Mouse (Mus musculus): ENCODE data around the gene Zmynd8. TPM values are rescaled to one million over a fixed set of nuclear protein-coding genes. Genes with fewer than 3 reads are reported as not detected.

Zmynd8 gene
- polyA plus RNA-seq, 1 experiment from 2014 or later: 21.9 TPM

DNA sequence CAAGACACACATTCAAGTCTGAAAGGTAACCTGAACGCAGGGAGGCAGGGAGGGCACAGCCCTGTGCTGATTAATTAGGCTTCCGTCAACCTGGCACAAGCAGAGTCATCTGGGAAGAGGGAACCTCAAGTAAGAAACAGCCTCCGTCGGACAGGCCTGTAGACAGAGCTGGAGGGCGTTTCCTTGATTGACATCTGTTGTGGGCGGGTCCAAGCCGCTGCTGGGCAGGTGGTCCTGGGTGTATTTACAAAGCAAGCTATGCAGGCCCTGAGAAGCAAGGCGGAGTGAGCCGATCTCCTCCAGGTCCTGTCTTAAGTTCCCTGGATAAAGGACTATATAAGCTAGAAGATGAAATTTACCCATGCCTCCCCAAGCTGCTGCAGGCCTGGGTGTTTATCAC lies 65.3 kb downstream of the Zmynd8 start:
- H3K27ac ChIP-seq (ENCODE audit: low read depth): no peak overlapping the region
- H3K4me1 ChIP-seq (ENCODE audit: insufficient read depth): no peaks in the 10 kb centered on the region
- H3K9ac ChIP-seq (replicated peaks): no peak overlapping the region
- no peak for ATAC-seq
- no peaks in the 10 kb centered on the region for H3K27me3 ChIP-seq (ENCODE audit: insufficient read depth, low read length)
- DNase-seq: no peak
- WGBS (ENCODE audit: insufficient replicate concordance): 88% methylated on average over 9 of the region's 9 CpGs
- H3K9me3 ChIP-seq (ENCODE audit: low read length): no peaks in the 10 kb centered on the region
- H3K36me3 ChIP-seq (replicated peaks; ENCODE audit: insufficient read depth, low read length): peaks cover 89% of the 10 kb centered on the region
- no peak overlapping the region for H3K4me2 ChIP-seq (ENCODE audit: low read depth, low read length)
- no peak for TF ChIP-seq EP300 (IDR thresholded peaks at IDR 0.05; ENCODE audit: low read depth)
- no peak for TF ChIP-seq CTCF (IDR thresholded peaks at IDR 0.05; ENCODE audit: low read depth)
- no peak overlapping the region for H3K4me3 ChIP-seq (ENCODE audit: low read depth, low read length)

DNA sequence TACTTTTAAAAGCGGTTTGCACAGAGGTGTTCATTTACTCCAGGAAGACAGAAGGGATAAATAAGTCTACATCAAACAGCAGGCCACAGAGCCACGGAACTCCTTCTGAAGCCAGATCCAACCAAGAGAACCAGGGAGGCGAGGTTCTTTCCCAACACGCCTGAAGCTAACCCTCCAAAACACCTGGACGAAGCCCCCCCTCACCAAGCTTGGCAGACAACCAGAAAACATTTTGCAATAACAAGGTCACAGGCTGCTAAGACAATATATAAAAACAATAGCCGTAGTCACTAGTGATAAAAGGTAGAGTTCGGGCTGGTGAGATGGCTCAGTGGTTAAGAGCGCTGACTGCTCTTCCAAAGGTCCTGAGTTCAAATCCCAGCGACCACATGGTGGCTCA lies 66.1 kb downstream of the Zmynd8 start:
- Histone ChIP-seq H3K4me3 (ENCODE audit: low read depth, low read length) (no peak overlapping the region), H3K4me2 (ENCODE audit: low read depth, low read length) (no peak overlapping the region), H3K27ac (ENCODE audit: low read depth) (no peak overlapping the region), H3K36me3 (replicated peaks; ENCODE audit: insufficient read depth, low read length) (peaks cover 88% of the 10 kb centered on the region), H3K9ac (replicated peaks) (no peak overlapping the region), H3K9me3 (ENCODE audit: low read length) (no peaks in the 10 kb centered on the region), H3K27me3 (ENCODE audit: insufficient read depth, low read length) (no peaks in the 10 kb centered on the region), H3K4me1 (ENCODE audit: insufficient read depth) (no peaks in the 10 kb centered on the region)
- ATAC-seq (no peak), DNase-seq (no peak)
- 80% methylated on average over 9 of the region's 9 CpGs for WGBS (ENCODE audit: insufficient replicate concordance)
- TF ChIP-seq CTCF (IDR thresholded peaks at IDR 0.05; ENCODE audit: low read depth) (no peak), EP300 (IDR thresholded peaks at IDR 0.05; ENCODE audit: low read depth) (no peak)

DNA sequence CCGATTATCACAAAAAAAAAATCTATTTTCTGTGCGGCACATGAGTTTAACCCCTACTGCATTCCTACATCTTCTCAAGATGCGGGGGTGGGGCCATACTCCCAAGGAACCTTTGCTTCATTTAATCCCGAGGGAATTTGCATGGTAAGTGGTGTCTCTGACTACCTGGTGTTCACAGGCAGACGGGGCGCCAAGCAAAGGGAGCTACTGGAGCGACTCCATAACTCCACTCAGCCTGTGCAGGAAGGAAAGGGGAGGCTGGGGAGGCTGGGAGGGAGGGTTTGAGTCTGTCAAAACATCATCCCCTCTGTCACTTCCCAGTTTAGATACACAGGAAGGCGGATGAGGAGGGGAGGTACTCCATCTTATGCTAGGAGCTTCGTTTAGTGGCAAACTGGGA lies 66.5 kb downstream of the Zmynd8 start:
- no peak overlapping the region for H3K4me3 ChIP-seq (ENCODE audit: low read depth, low read length)
- peaks cover 87% of the 10 kb centered on the region for H3K36me3 ChIP-seq (replicated peaks; ENCODE audit: insufficient read depth, low read length)
- no peaks in the 10 kb centered on the region for H3K9me3 ChIP-seq (ENCODE audit: low read length)
- no peaks in the 10 kb centered on the region for H3K27me3 ChIP-seq (ENCODE audit: insufficient read depth, low read length)
- TF ChIP-seq EP300 (IDR thresholded peaks at IDR 0.05; ENCODE audit: low read depth) (no peak), CTCF (IDR thresholded peaks at IDR 0.05; ENCODE audit: low read depth) (no peak)
- ATAC-seq (no peak), DNase-seq (no peak)
- 81% methylated on average over 9 of the region's 9 CpGs for WGBS (ENCODE audit: insufficient replicate concordance)
- no peaks in the 10 kb centered on the region for H3K4me1 ChIP-seq (ENCODE audit: insufficient read depth)
- no peak overlapping the region for H3K4me2 ChIP-seq (ENCODE audit: low read depth, low read length)
- H3K9ac ChIP-seq (replicated peaks): no peak overlapping the region
- no peak overlapping the region for H3K27ac ChIP-seq (ENCODE audit: low read depth)

DNA sequence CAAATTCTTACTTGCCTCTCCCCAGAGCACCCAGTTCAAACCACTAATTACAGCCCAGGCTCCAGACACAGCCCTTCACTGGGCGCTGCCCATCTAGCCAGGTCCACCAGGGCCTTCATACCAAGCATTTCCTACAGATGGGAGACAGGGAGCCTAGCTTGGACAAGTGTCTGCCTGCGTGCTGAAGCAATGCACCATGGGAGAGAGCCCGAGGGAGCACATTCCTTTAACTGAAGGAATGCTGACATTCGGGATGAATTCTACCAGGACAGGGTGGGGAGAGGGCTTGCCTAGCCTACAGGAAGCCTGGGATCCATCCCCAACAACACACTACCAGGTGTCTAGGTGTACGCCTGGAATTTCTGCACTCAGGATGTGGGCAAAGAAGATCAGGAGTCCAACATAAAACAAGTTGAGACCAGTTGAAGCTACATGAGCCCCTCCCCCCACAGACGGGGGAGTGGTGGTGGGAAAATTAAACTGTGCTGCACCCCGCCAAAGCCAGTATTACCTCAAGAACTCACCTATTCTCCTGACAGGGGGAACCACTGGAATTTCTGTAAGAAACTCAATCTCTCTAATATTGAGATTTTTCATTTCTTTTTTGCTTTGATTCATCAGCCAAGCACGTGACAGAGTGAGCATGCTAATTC lies 67.1 kb downstream of the Zmynd8 start:
- peaks cover 87% of the 10 kb centered on the region for H3K36me3 ChIP-seq (replicated peaks; ENCODE audit: insufficient read depth, low read length)
- TF ChIP-seq EP300 (IDR thresholded peaks at IDR 0.05; ENCODE audit: low read depth): no peak
- no peak for TF ChIP-seq CTCF (IDR thresholded peaks at IDR 0.05; ENCODE audit: low read depth)
- no peak overlapping the region for H3K4me3 ChIP-seq (ENCODE audit: low read depth, low read length)
- ATAC-seq (no peak), DNase-seq (no peak)
- no peaks in the 10 kb centered on the region for H3K27me3 ChIP-seq (ENCODE audit: insufficient read depth, low read length)
- H3K4me2 ChIP-seq (ENCODE audit: low read depth, low read length): no peak overlapping the region
- WGBS (ENCODE audit: insufficient replicate concordance): 78% methylated on average over 8 of the region's 8 CpGs
- no peaks in the 10 kb centered on the region for H3K9me3 ChIP-seq (ENCODE audit: low read length)
- no peak overlapping the region for H3K27ac ChIP-seq (ENCODE audit: low read depth)
- no peaks in the 10 kb centered on the region for H3K4me1 ChIP-seq (ENCODE audit: insufficient read depth)
- no peak overlapping the region for H3K9ac ChIP-seq (replicated peaks)

DNA sequence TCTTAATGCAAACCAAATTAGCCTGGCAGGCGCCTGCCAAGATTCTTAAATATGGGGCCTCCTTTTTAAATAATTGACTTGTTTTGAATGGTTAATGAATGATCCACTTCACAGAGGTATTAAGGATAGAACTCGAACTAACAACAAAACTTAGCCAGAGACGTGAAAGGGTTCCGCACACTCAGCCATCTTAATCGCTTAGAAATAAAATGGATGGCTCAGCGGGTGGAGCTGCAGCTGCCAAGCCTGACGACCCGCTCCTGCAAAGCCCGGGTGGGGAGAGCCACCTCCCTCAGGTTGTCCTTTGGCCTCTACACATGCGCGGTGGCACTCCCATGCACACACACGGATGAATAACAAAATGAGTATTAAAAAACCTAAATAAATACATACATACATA lies 70.0 kb downstream of the Zmynd8 start:
- no peak for TF ChIP-seq EP300 (IDR thresholded peaks at IDR 0.05; ENCODE audit: low read depth)
- no peak for TF ChIP-seq CTCF (IDR thresholded peaks at IDR 0.05; ENCODE audit: low read depth)
- Histone ChIP-seq H3K4me3 (ENCODE audit: low read depth, low read length) (no peak overlapping the region), H3K9ac (replicated peaks) (no peak overlapping the region), H3K9me3 (ENCODE audit: low read length) (no peaks in the 10 kb centered on the region), H3K27me3 (ENCODE audit: insufficient read depth, low read length) (no peaks in the 10 kb centered on the region), H3K36me3 (replicated peaks; ENCODE audit: insufficient read depth, low read length) (peaks cover 84% of the 10 kb centered on the region), H3K4me1 (ENCODE audit: insufficient read depth) (no peaks in the 10 kb centered on the region), H3K27ac (ENCODE audit: low read depth) (no peak overlapping the region), H3K4me2 (ENCODE audit: low read depth, low read length) (no peak overlapping the region)
- ATAC-seq: no peak
- 90% methylated on average over 12 of the region's 12 CpGs for WGBS (ENCODE audit: insufficient replicate concordance)
- DNase-seq: no peak

DNA sequence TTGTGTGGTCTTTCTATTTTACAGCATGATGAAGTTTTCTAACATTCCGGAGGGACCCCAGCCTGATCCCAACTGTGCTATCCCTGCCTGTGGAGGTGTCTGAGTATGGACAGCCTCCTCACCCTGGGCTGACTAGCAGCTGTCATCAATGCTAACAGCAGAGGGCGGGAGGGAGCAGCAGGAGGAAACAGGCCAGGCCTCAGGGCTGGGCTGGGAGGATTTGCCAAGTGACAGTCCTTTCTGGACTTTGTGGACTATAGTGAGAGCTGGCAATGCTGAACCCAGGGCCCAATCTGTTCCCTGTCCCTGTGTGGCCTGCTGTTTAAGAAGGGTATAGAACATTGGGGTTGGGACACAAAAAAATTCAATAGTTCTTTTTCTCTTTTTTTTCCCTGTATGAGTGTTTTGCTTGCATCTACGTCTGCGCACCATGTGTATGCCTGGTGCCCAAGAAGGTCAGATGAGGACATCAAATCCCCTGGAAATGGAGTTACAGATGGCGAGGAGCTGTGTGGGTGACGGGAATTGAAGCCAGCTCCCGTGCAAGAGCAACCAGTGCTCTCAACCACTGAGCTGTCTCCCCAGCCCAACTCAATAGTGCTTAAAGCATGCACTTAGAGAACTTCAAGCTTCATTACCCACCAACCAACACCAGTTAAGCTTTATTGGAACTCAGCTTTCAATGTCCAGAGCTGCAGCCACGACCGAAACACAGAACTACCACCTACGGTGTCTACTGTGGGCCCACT lies 72.7 kb downstream of the Zmynd8 start:
- peaks cover 77% of the 10 kb centered on the region for H3K36me3 ChIP-seq (replicated peaks; ENCODE audit: insufficient read depth, low read length)
- no peaks in the 10 kb centered on the region for H3K9me3 ChIP-seq (ENCODE audit: low read length)
- no peaks in the 10 kb centered on the region for H3K27me3 ChIP-seq (ENCODE audit: insufficient read depth, low read length)
- no peaks in the 10 kb centered on the region for H3K4me1 ChIP-seq (ENCODE audit: insufficient read depth)
- 84% methylated on average over 10 of the region's 10 CpGs for WGBS (ENCODE audit: insufficient replicate concordance)
- H3K27ac ChIP-seq (ENCODE audit: low read depth): no peak overlapping the region; the same call in 1 of the 2 replicates
- H3K4me3 ChIP-seq (ENCODE audit: low read depth, low read length): no peak overlapping the region
- ATAC-seq (peak; percentile 74), DNase-seq (peak; percentile 72)
- H3K4me2 ChIP-seq (ENCODE audit: low read depth, low read length): no peak overlapping the region
- no peak for TF ChIP-seq EP300 (IDR thresholded peaks at IDR 0.05; ENCODE audit: low read depth)
- TF ChIP-seq CTCF (IDR thresholded peaks at IDR 0.05; ENCODE audit: low read depth): peak; percentile 88
- no peak overlapping the region for H3K9ac ChIP-seq (replicated peaks)

Measured in liver, postnatal 0 days (tissue).